Mouse (Mus musculus): ENCODE measurements around the gene Plxna1. TPM values are rescaled to one million over a fixed set of nuclear protein-coding genes. Genes with fewer than 3 reads are reported as not detected.

Gene Plxna1
- polyA plus RNA-seq, 1 experiment, result 33.2 TPM

DNA sequence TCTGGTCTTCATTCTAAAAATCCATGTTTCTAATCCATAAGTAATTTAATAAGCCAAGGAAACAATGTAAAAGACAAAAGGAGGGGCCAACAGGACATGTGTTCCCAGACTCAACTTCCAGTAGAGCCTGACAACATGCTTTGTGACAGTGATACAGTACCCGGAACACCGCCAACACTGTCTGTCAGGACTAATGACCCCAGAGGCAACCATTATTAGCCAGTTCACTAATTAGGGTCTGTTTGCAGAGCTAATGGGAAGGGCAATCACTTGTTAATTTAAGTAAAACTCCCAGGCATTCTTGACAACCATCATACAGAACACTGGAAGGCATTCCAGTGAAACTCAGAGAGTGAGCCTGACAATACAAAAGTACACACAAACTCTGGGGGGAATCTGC lies 40.0 kb upstream of the Plxna1 start:
- H3K27me3 ChIP-seq (replicated peaks; ENCODE audit: control insufficient read depth, insufficient read depth, low read length), result no peaks in the 10 kb centered on the region
- TF ChIP-seq CTCF (conservative IDR thresholded peaks at IDR 0.05; ENCODE audit: insufficient read depth, insufficient read length, low read depth, low read length), result no peak
- no peak for TF ChIP-seq POLR2A (IDR thresholded peaks at IDR 0.05; ENCODE audit: low read depth, low read length)
- DNase-seq, result no peak

DNA sequence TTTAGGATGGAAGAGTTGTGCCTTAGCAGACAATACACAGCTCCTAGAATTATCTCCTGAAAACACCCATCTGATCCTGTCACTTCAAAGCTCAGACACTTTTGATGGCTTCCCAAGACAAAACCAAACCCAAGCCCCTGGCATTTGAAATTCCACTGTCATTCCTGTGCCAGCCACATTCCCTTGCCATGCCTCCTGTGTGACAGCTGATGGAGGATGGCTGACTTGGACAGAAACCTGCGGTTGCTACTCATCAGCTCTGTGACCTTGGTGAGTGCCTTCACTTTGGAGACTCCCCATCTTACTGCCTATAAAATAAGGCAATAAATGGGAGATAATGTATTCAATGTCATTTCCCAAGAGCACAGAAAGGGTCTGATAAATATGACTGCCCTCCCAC lies 37.1 kb upstream of the Plxna1 start:
- H3K36me3 ChIP-seq (ENCODE audit: control insufficient read depth, insufficient read depth, low read length), result no peaks in the 10 kb centered on the region
- WGBS, result 90% methylated on average over 1 of the region's 1 CpGs
- H3K27me3 ChIP-seq (replicated peaks; ENCODE audit: control insufficient read depth, insufficient read depth, low read length), result no peaks in the 10 kb centered on the region
- no peak overlapping the region for H3K4me3 ChIP-seq (ENCODE audit: insufficient read depth, low read depth, low read length)
- TF ChIP-seq POLR2A (IDR thresholded peaks at IDR 0.05; ENCODE audit: low read depth, low read length), result no peak
- TF ChIP-seq CTCF (conservative IDR thresholded peaks at IDR 0.05; ENCODE audit: insufficient read depth, insufficient read length, low read depth, low read length), result no peak
- peaks cover 10% of the 10 kb centered on the region for H3K4me1 ChIP-seq (ENCODE audit: control insufficient read depth, insufficient read depth, low read length)
- no peak overlapping the region for H3K27ac ChIP-seq (ENCODE audit: insufficient read depth, low read depth, low read length)
- DNase-seq, result no peak

More for the DNA sequence above, 40.0 kb upstream of the Plxna1 start:
- 89% methylated on average over 2 of the region's 2 CpGs for WGBS
- Histone ChIP-seq H3K4me1 (ENCODE audit: control insufficient read depth, insufficient read depth, low read length) (peaks cover 10% of the 10 kb centered on the region), H3K36me3 (ENCODE audit: control insufficient read depth, insufficient read depth, low read length) (no peaks in the 10 kb centered on the region), H3K4me3 (ENCODE audit: insufficient read depth, low read depth, low read length) (no peak overlapping the region), H3K27ac (ENCODE audit: insufficient read depth, low read depth, low read length) (no peak overlapping the region)

DNA sequence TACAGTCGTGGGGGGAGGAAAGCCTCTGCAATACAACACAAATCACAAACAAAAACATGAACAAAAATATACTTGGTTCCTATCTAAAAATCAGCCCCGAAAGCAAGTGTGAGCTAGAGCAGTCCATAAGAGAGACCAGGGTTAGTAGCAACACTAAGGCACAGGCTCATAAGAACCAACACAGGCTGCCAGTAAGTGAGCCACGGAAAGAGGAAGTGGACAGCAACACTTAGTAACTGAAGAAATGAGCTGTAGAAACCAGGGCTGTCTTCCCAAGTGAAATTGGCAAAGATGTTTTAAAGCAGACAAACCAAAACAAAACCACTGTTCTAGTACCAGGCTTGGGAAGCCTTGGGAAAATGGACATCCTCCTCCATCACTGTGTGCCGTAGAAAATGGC lies 35.5 kb upstream of the Plxna1 start:
- H3K4me1 ChIP-seq (ENCODE audit: control insufficient read depth, insufficient read depth, low read length), result no peaks in the 10 kb centered on the region
- no peak for DNase-seq
- no peak overlapping the region for H3K27ac ChIP-seq (ENCODE audit: insufficient read depth, low read depth, low read length)
- no peak overlapping the region for H3K4me3 ChIP-seq (ENCODE audit: insufficient read depth, low read depth, low read length)
- WGBS, result 86% methylated on average over 4 of the region's 4 CpGs
- TF ChIP-seq POLR2A (IDR thresholded peaks at IDR 0.05; ENCODE audit: low read depth, low read length) (no peak), CTCF (conservative IDR thresholded peaks at IDR 0.05; ENCODE audit: insufficient read depth, insufficient read length, low read depth, low read length) (no peak)
- no peaks in the 10 kb centered on the region for H3K36me3 ChIP-seq (ENCODE audit: control insufficient read depth, insufficient read depth, low read length)
- no peaks in the 10 kb centered on the region for H3K27me3 ChIP-seq (replicated peaks; ENCODE audit: control insufficient read depth, insufficient read depth, low read length)

DNA sequence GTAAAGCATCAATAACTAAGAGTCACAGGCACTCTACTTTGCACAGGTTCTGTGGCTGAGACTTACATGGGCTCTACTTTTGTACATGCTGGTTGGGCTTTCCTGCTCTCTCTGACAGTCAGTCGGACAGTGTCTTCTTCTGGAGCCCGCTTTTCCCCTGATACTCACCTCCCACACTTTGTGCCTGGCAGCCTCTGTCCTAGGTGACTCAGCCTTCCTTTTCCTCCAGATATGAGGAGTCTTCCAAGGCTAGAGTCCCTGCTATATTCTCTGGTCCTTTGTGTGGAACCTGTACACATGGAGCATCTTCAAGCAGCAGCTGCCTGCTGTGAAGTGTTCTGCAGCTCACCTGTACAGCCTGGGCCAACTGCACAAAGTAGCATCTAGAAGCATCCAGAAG lies 31.4 kb upstream of the Plxna1 start:
- no peak overlapping the region for H3K4me3 ChIP-seq (ENCODE audit: insufficient read depth, low read depth, low read length)
- H3K27me3 ChIP-seq (replicated peaks; ENCODE audit: control insufficient read depth, insufficient read depth, low read length), result no peaks in the 10 kb centered on the region
- WGBS, result 85% methylated on average over 2 of the region's 2 CpGs
- H3K4me1 ChIP-seq (ENCODE audit: control insufficient read depth, insufficient read depth, low read length), result no peaks in the 10 kb centered on the region
- no peaks in the 10 kb centered on the region for H3K36me3 ChIP-seq (ENCODE audit: control insufficient read depth, insufficient read depth, low read length)
- no peak for TF ChIP-seq POLR2A (IDR thresholded peaks at IDR 0.05; ENCODE audit: low read depth, low read length)
- TF ChIP-seq CTCF (conservative IDR thresholded peaks at IDR 0.05; ENCODE audit: insufficient read depth, insufficient read length, low read depth, low read length), result no peak
- no peak for DNase-seq
- H3K27ac ChIP-seq (ENCODE audit: insufficient read depth, low read depth, low read length), result no peak overlapping the region

DNA sequence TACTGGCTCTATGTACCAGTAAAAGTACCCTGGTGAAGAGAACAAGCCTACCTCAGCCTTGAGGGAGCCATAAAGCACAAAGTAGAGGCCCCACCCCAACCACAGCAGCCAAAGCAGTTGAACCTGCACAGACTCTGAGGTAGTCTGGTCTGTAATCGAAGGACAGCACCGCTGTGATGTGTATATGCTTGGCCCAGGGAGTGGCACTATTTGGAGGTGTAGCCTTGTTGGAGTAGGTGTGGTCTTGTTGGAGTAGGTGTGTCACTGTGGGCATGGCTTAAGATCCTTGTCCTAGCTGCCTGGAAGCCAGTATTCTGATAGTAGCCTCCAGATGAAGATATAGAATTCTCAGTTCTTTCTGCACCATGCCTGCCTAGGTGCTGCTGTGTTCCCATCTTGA lies 29.8 kb upstream of the Plxna1 start:
- TF ChIP-seq POLR2A (IDR thresholded peaks at IDR 0.05; ENCODE audit: low read depth, low read length) (no peak), CTCF (conservative IDR thresholded peaks at IDR 0.05; ENCODE audit: insufficient read depth, insufficient read length, low read depth, low read length) (no peak)
- no peak for DNase-seq
- Histone ChIP-seq H3K27me3 (replicated peaks; ENCODE audit: control insufficient read depth, insufficient read depth, low read length) (no peaks in the 10 kb centered on the region), H3K36me3 (ENCODE audit: control insufficient read depth, insufficient read depth, low read length) (no peaks in the 10 kb centered on the region), H3K27ac (ENCODE audit: insufficient read depth, low read depth, low read length) (no peak overlapping the region), H3K4me3 (ENCODE audit: insufficient read depth, low read depth, low read length) (no peak overlapping the region), H3K4me1 (ENCODE audit: control insufficient read depth, insufficient read depth, low read length) (no peaks in the 10 kb centered on the region)
- 93% methylated on average over 2 of the region's 2 CpGs for WGBS

DNA sequence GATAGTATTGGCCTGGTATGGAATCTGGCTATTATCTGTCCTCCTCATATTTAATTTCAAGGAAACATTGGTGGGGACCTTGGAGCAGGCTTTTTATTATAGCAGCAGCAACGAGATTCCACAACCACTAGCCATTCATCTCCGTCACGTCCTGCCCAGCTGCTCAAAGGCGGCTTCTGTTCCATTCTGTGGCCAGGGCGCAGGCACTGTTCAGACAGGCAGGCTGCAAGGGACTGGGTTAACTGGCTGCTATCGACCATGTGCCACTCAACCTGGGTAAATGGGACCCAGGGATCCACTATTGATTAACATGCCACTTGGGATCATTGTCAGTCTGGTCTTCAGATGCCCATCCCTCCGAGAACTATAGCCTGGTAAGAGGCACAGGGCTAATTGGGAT lies 27.4 kb upstream of the Plxna1 start:
- H3K36me3 ChIP-seq (ENCODE audit: control insufficient read depth, insufficient read depth, low read length), result no peaks in the 10 kb centered on the region
- no peaks in the 10 kb centered on the region for H3K4me1 ChIP-seq (ENCODE audit: control insufficient read depth, insufficient read depth, low read length)
- no peaks in the 10 kb centered on the region for H3K27me3 ChIP-seq (replicated peaks; ENCODE audit: control insufficient read depth, insufficient read depth, low read length)
- no peak overlapping the region for H3K4me3 ChIP-seq (ENCODE audit: insufficient read depth, low read depth, low read length)
- DNase-seq, result no peak
- H3K27ac ChIP-seq (ENCODE audit: insufficient read depth, low read depth, low read length), result no peak overlapping the region
- TF ChIP-seq POLR2A (IDR thresholded peaks at IDR 0.05; ENCODE audit: low read depth, low read length) (no peak), CTCF (conservative IDR thresholded peaks at IDR 0.05; ENCODE audit: insufficient read depth, insufficient read length, low read depth, low read length) (no peak)
- 87% methylated on average over 7 of the region's 7 CpGs for WGBS

DNA sequence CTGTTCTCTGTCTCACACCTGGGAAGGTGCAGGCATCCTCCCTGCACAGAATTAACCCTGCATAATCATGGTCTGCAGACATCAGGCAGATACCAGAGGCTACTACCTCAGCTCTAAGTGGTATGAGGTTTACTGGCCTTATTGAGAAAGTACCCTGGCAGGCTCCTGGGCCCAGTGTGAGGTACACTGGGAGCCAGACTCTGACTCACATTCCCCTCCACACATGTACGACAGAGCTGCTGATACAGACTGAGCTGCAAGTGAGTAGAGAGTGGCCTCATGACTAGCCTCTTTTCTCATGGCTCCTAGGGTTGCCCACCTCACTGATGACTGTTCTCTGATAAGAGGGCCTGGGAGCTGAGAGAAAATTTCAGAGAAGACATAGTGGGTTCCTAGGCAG lies 24.5 kb upstream of the Plxna1 start:
- DNase-seq, result no peak
- Histone ChIP-seq H3K4me3 (ENCODE audit: insufficient read depth, low read depth, low read length) (no peak overlapping the region), H3K27ac (ENCODE audit: insufficient read depth, low read depth, low read length) (no peak overlapping the region), H3K4me1 (ENCODE audit: control insufficient read depth, insufficient read depth, low read length) (no peaks in the 10 kb centered on the region), H3K27me3 (replicated peaks; ENCODE audit: control insufficient read depth, insufficient read depth, low read length) (no peaks in the 10 kb centered on the region), H3K36me3 (ENCODE audit: control insufficient read depth, insufficient read depth, low read length) (no peaks in the 10 kb centered on the region)
- no peak for TF ChIP-seq POLR2A (IDR thresholded peaks at IDR 0.05; ENCODE audit: low read depth, low read length)
- TF ChIP-seq CTCF (conservative IDR thresholded peaks at IDR 0.05; ENCODE audit: insufficient read depth, insufficient read length, low read depth, low read length), result no peak
- 90% methylated on average over 1 of the region's 1 CpGs for WGBS

DNA sequence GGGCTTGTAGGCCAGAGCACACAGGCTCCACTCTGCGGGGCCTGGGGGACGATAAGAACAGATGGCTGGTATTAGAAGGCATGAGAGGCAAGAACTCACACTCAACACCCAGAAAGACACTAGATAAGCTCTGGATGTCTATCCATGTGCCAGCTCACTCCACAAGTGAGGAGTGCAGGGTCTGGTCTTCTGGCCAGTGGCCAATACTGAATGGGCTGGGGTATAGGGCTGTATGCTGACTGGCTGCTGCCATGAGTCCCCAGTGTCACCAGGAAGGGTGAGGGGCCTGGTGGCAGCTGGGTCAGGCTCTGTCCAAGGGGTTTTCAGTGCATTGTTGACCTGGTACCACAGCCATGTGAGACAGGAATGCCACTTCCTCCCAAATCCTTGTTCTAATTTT lies 22.3 kb upstream of the Plxna1 start:
- DNase-seq, result no peak
- WGBS, result 91% methylated on average over 2 of the region's 2 CpGs
- H3K27me3 ChIP-seq (replicated peaks; ENCODE audit: control insufficient read depth, insufficient read depth, low read length), result no peaks in the 10 kb centered on the region

More for the DNA sequence above, 22.3 kb upstream of the Plxna1 start:
- TF ChIP-seq POLR2A (IDR thresholded peaks at IDR 0.05; ENCODE audit: low read depth, low read length) (no peak), CTCF (conservative IDR thresholded peaks at IDR 0.05; ENCODE audit: insufficient read depth, insufficient read length, low read depth, low read length) (no peak)
- H3K4me1 ChIP-seq (ENCODE audit: control insufficient read depth, insufficient read depth, low read length), result no peaks in the 10 kb centered on the region
- H3K27ac ChIP-seq (ENCODE audit: insufficient read depth, low read depth, low read length), result no peak overlapping the region
- no peak overlapping the region for H3K4me3 ChIP-seq (ENCODE audit: insufficient read depth, low read depth, low read length)
- no peaks in the 10 kb centered on the region for H3K36me3 ChIP-seq (ENCODE audit: control insufficient read depth, insufficient read depth, low read length)

All from kidney, adult 2 months (tissue).